Mouse (Mus musculus) small intestine, adult 10 weeks (tissue): Measurements from ENCODE around the gene Rab8a. TPM values are rescaled to one million over a fixed set of nuclear protein-coding genes. Genes with fewer than 3 reads are reported as not detected.

Experiments used
- polyA plus RNA-seq: library from polyadenylated mRNA; stranded (reverse); fragments of 350-450 nt; fragmentation: Illumina TruSeq; extraction: RNeasy Lipid Tissue Mini Kit (QIAGEN cat#74804); gene quantifications from one replicate; pipeline ENCODE4 v1.2.3, GENCODE M21; 2014; ENCODE audit warnings: low replicate concordance

Gene Rab8a
- polyA plus RNA-seq: 96.5 TPM

GRCm38 (mm10) chr8:72160707-72161697 lies at the start of gene Rab8a:
Gene Rab8a, plus strand, starts transcription at chr8:72161200.

GRCm38 (mm10) chr8:72134756-72135445 lies 26.1 kb upstream of the Rab8a start, which contains the start of gene Tpm4:
Gene Tpm4, plus strand, starts transcription at chr8:72134975.

GRCm38 (mm10) chr8:72189417-72190214 lies 28.6 kb downstream of the Rab8a start, which contains the start of gene Hsh2d:
Gene Hsh2d, plus strand, starts transcription at chr8:72189638.

GRCm38 (mm10) chr8:72212751-72213150 lies 51.8 kb downstream of the Rab8a start, which contains the start of gene Cib3:
Gene Cib3, minus strand, starts transcription at chr8:72212837.

GRCm38 (mm10) chr8:72213536-72213935 lies 52.5 kb downstream of the Rab8a start, which contains the start of gene Gm11034:
Gene Gm11034, minus strand, starts transcription at chr8:72213636.

DNA sequence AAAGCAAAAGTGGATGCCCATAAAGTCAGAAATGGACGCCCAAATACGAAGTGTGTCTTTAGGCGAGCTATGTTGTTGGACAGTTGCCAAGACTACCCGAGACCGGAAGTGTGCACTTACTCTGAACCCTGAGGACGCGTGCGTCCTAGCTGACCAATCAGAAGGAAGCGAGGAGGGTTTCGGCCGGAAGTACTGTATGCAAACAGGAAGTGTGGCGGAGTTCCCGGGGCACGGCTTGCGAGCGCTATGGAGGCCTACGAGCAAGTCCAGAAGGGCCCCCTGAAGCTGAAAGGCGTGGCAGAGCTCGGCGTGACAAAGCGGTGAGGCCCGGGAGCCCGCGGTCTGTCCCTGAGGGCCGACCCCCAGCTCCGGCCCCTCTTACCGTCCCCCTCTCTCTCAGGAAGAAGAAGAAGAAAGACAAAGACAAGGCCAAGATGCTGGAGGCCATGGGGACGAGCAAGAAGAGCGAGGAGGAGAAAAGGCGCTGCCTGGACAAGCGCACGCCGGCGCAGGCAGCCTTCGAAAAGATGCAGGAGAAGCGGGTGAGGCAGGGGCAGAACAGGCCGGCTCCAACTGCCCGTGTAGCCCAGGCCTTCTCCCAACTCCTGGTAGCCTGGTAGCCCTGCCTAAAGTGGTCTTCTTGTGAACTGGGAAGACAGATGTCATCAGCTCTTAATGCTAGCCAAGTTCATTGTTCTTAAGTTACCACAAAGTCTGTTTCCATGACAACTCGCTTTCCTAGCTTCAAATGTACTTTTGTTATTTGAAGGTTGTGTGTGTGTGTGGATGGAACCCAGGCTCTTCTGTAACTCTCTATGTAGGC lies 58.8 kb downstream of the Rab8a start, which contains the start of gene Fam32a:
Gene Fam32a (plus strand): TSS at position 190 of the 823 bp plus-strand sequence.

Other genes starting within 250 kb of the Rab8a start
- gene Zfp961, start 210.2 kb upstream of the Rab8a start, polyA plus RNA-seq: 83.6 TPM
- not detected for gene Cyp4f18, start 151.6 kb upstream of the Rab8a start, polyA plus RNA-seq
- not detected for gene Olfr372, start 120.0 kb upstream of the Rab8a start, polyA plus RNA-seq
- gene Olfr373, start 78.0 kb upstream of the Rab8a start, polyA plus RNA-seq: not detected
- gene Olfr374, start 54.2 kb upstream of the Rab8a start, polyA plus RNA-seq: not detected
- 220 TPM for gene Tpm4, start 26.2 kb upstream of the Rab8a start, polyA plus RNA-seq
- 1.3 TPM for gene Hsh2d, start 28.4 kb downstream of the Rab8a start, polyA plus RNA-seq
- 0.19 TPM for gene Cib3, start 51.6 kb downstream of the Rab8a start, polyA plus RNA-seq
- not detected for gene Gm11034, start 52.4 kb downstream of the Rab8a start, polyA plus RNA-seq
- gene Fam32a, start 58.5 kb downstream of the Rab8a start, polyA plus RNA-seq: 52.0 TPM
- 7.0 TPM for gene Ap1m1, start 78.8 kb downstream of the Rab8a start, polyA plus RNA-seq
- gene Gm10282, start 144.1 kb downstream of the Rab8a start, polyA plus RNA-seq: 0.67 TPM
- 4.8 TPM for gene Klf2, start 157.8 kb downstream of the Rab8a start, polyA plus RNA-seq